Mouse (Mus musculus) ES-E14 (cell line): ENCODE results near the gene Gin1.

Source experiments
- CHD2 ChIP-seq: IDR thresholded peaks from 2 replicates; pipeline ENCODE4 v1.6.1; 2014; ENCODE audit warnings: mild to moderate bottlenecking, low read depth, low read length, inconsistent platforms
- HCFC1 ChIP-seq: IDR thresholded peaks from 2 replicates; pipeline ENCODE4 v1.6.1; 2012; ENCODE audit warnings: low read length, inconsistent platforms, borderline replicate concordance; ENCODE audit not compliant: insufficient read depth
- MAFK ChIP-seq: IDR thresholded peaks from 2 replicates; pipeline ENCODE4 v1.6.1; 2014; ENCODE audit warnings: mild to moderate bottlenecking, low read depth, low read length, inconsistent platforms; ENCODE audit not compliant: insufficient read depth

- no peak for TF ChIP-seq CHD2
- TF ChIP-seq HCFC1, result no peak
- no peak for TF ChIP-seq MAFK
Measured at GRCm38 (mm10) chr1:97753216-97753615, 16.8 kb upstream of the Gin1 start.
